Mouse (Mus musculus): Measurements from ENCODE around the gene Uroc1.
A peak's percentile ranks its signal among the peaks of the same experiment; 100 is the strongest.

Gene Uroc1

DNA sequence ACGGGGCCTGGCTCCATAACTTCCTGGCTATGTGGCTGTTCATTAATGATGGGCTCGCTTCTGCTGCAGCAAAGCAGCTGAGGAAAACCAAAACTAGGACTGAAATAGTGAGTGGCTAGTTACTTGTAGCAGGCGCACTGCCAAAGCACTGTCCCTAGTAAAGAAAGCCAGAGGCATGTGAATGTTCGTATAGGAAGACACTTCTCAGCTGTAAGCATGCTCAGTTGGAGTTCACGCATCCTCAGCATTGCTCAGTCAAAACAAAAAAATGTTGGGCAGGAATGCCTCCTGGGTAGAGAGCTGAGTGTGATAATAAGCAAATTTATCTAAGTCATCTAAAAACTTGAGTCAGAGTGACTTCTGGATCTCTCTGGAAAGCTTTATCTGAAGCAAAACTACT is 25.1 kb downstream of the Uroc1 start:
- no peak for DNase-seq (ENCODE audit: low spot score in 2 of 2)

DNA sequence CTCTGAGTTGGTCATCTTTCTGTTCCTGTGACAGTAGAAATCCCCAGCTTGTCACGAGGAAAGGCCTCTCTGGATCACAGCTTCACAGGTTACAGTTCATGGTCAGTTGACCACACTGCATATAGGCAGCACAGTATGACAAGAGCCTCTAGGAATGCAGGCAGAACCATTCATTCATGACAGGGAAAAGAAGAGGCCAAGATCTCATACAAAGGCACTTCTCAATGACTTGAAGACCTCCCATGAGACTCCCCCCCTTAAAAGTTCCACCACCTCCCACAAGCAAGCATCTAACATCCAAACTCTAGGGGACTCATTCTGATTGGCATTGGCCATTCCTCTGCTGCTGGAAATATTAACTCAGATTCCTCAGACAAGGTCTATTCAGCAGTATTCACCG is 26.4 kb downstream of the Uroc1 start:
- no peak for DNase-seq (ENCODE audit: low spot score in 2 of 2)

- DNase-seq (ENCODE audit: low spot score in 2 of 2), result no peak
Observed at GRCm38 (mm10) chr6:90360024-90360781, 27.1 kb downstream of the Uroc1 start.

- no peak for DNase-seq (ENCODE audit: low spot score in 2 of 2)
Observed at GRCm38 (mm10) chr6:90360922-90361614, 28.0 kb downstream of the Uroc1 start.

DNA sequence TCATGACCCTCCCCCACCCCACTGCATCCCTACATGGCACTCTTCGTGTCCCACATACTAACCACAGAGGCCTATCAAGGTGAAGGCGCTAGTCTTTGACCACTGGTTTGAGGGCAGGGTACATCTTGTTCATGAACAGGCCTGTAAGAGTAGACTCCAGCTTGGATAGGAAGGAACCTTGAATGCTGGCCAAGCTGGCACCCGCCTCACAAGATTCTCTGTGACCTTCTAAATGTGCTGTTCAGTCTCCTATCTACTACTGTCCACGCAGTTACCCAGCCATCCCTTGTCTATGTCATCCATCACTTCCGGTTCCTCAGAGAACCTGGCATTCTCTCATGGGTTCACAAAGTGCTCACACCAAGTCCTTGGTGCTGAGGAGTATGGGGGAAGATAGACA is 30.2 kb downstream of the Uroc1 start:
- DNase-seq (ENCODE audit: low spot score in 2 of 2), result no peak

GRCm38 (mm10) chr6:90368976-90369724 is 36.1 kb downstream of the Uroc1 start, which contains the start of gene Zxdc:
Gene Zxdc, plus strand, starts transcription at chr6:90369492.
- peak; percentile 100 for DNase-seq (ENCODE audit: low spot score in 2 of 2)

- DNase-seq (ENCODE audit: low spot score in 2 of 2), result peak; percentile 36 to 50
Observed at GRCm38 (mm10) chr6:90369725-90370553, 36.9 kb downstream of the Uroc1 start.

- DNase-seq (ENCODE audit: low spot score in 2 of 2), result no peak
Observed at GRCm38 (mm10) chr6:90374647-90375046, 41.6 kb downstream of the Uroc1 start.

DNA sequence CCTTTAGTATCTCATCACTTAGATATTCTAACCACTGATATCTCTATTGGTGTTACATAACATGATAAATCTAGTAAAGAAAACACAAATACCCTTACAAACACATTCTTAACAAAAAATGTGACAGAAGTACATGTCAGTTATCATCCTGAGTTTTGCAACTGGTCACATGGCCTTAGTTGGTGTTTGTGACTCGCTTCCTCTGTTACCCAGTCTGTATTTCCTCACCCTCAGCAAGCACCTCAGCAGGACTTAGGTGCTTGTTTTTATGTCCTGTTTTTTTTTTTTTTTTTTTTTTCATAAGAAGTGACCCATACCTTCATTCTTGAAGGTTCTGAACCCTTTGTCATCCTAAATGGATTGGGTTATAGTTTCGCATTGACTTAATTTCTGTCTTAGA is 44.6 kb downstream of the Uroc1 start:
- no peak for DNase-seq (ENCODE audit: low spot score in 2 of 2)

GRCm38 (mm10) chr6:90381465-90381864 is 48.4 kb downstream of the Uroc1 start:
- no peak for DNase-seq (ENCODE audit: low spot score in 2 of 2)

- DNase-seq (ENCODE audit: low spot score in 2 of 2), result no peak
Observed at GRCm38 (mm10) chr6:90390629-90391028, 57.5 kb downstream of the Uroc1 start.

- no peak for DNase-seq (ENCODE audit: low spot score in 2 of 2)
Observed at GRCm38 (mm10) chr6:90393948-90394347, 60.9 kb downstream of the Uroc1 start.

GRCm38 (mm10) chr6:90395751-90396150 is 62.7 kb downstream of the Uroc1 start:
- DNase-seq (ENCODE audit: low spot score in 2 of 2), result no peak

DNA sequence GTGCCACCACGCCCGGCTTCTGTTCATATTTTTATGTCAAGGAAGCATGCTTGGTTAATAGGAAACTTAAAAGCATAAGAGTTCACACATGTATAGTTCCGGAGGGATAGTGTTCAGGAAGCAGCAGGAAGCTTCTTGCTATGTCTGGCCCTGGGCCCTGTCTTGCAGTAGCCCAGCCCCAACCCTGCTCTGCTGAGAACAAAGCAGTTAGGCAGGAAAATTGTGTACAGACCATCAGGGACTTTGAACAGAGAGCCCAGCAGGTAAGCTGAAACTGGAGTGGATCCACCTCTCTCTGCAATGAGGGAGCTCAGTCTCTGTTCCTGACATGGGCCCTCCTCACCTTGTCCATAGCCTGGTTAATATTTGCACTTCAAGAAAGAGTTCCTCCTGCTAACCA is 64.2 kb downstream of the Uroc1 start:
- DNase-seq (ENCODE audit: low spot score in 2 of 2), result no peak

DNA sequence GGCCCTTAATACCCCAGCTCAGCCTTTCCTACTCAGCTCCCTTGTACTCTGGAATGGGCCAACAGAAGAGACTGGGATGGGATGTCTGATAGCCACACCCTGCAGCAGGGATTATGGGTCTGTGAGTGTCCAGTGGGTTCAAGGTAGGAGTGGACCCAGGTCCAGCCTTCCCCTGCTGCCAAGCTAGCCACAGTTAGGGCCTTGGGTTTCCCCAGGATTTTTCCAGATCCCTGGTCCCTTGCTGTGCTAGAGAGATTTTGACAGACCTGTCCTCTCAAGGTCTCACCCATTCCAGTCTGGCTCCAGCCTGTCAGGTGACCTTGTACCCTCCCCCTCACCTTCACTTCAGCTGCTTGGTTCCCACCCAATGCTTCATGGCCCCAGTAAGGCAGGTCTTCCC is 75.5 kb downstream of the Uroc1 start:
- no peak for DNase-seq (ENCODE audit: low spot score in 2 of 2)

DNA sequence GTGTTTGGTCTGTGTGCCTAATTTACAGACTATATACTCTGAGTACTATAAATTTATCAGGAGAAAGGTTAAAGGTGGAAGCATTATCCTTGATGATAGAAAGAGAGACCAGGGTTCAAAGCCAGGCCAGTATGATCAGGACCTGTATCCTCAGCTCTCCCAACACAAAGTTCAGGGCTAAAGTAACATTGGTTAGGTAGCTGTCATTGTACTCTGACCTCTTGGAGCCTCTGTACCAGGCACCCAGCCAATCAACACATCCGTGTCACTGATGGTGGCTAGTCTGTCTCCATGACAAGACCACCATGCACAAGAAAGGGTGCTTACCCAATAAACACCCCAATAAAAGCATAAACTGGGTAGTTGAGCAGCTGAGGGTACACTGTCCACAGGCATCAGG is 77.9 kb downstream of the Uroc1 start:
- DNase-seq (ENCODE audit: low spot score in 2 of 2), result no peak

- DNase-seq (ENCODE audit: low spot score in 2 of 2), result no peak
Observed at GRCm38 (mm10) chr6:90411926-90412325, 78.8 kb downstream of the Uroc1 start.
